In genomic region chr2:158613541-158614417, GRCm38 (mm10) we compare ENCODE assay signal across 8 mouse cellular contexts. TPM values are rescaled to one million over a fixed set of nuclear protein-coding genes. Genes with fewer than 3 reads are reported as not detected.
A peak's percentile ranks its signal among the peaks of the same experiment; 100 is the strongest.
DNase-seq lines count a peak whose midpoint lies in the region; ATAC-seq and TF ChIP-seq lines count a peak whose summit lies in the region.

No protein-coding gene starts in this region.

- WGBS in lung, postnatal 0 days: 6% methylated on average over 53 of the region's 53 CpGs
- WGBS in olfactory bulb, adult 2 months: 3% methylated on average over 53 of the region's 53 CpGs

- in situ Hi-C loops in ES-E14 (cut with MboI; ENCODE audit: low sequenced_read_pairs in 2 of 2, unreplicated experiment in 2 of 2): no loop called here

- H3K9ac ChIP-seq in ES-E14 (ENCODE audit: insufficient read depth, low read depth, low read length, poor library complexity, severe bottlenecking): no peak overlapping the region
- no peak overlapping the region for H3K9ac ChIP-seq in lung, postnatal 0 days (replicated peaks; ENCODE audit: low read depth)

- peaks cover 0 to 25% of the 10 kb centered on the region in 2 experiments; a peak in 2 of 4 replicates for H3K4me1 ChIP-seq in ES-E14 (ENCODE audit: control insufficient read depth in 2 of 2, insufficient read depth in 2 of 2, low read length in 2 of 2, poor library complexity in 1 of 2)
- peaks cover 5% of the 10 kb centered on the region; the same call in 1 of the 2 replicates for H3K4me1 ChIP-seq in lung, postnatal 0 days (ENCODE audit: insufficient read depth, low read depth, low read length)
- peaks cover 30% of the 10 kb centered on the region for H3K4me1 ChIP-seq in olfactory bulb, adult 2 months (ENCODE audit: control insufficient read depth, insufficient read depth, low read length)

- TF ChIP-seq CTCF in layer of hippocampus, adult 2 months (conservative IDR thresholded peaks at IDR 0.05): peak; percentile 74
- peak; percentile 60 for TF ChIP-seq CTCF in lung, postnatal 0 days (IDR thresholded peaks at IDR 0.05)
- TF ChIP-seq CTCF in olfactory bulb, adult 2 months (IDR thresholded peaks at IDR 0.05; ENCODE audit: insufficient read depth, low read depth, low read length): peak; percentile 52

- H3K27me3 ChIP-seq in lung, postnatal 0 days (replicated peaks; ENCODE audit: insufficient read depth, low read length): peaks cover 79% of the 10 kb centered on the region

- TF ChIP-seq POLR2A in olfactory bulb, adult 2 months (IDR thresholded peaks at IDR 0.05; ENCODE audit: insufficient read depth, low read depth, low read length): no peak

- ATAC-seq in granulocyte monocyte progenitor cell, adult 5-6 weeks (replicated peaks; ENCODE audit: poor library complexity, severe bottlenecking): peak; percentile 43
- ATAC-seq in lung, postnatal 0 days: peak; percentile 28; the same call in 1 of the 2 replicates

- H3K4me3 ChIP-seq in ES-E14 (ENCODE audit: insufficient read depth in 1 of 2, low read depth in 1 of 2, low read length in 2 of 2, poor library complexity in 1 of 2, severe bottlenecking in 1 of 2): peak overlapping the region; percentile 8 to 40; a peak in 2 of 4 replicates
- H3K4me3 ChIP-seq in layer of hippocampus, adult 2 months: no peak overlapping the region
- no peak overlapping the region for H3K4me3 ChIP-seq in lung, postnatal 0 days (ENCODE audit: low read depth, low read length)
- H3K4me3 ChIP-seq in olfactory bulb, adult 2 months (ENCODE audit: insufficient read depth, low read depth, low read length): peak overlapping the region; percentile 96

- H3K36me3 ChIP-seq in ES-E14 (ENCODE audit: control insufficient read depth, insufficient read depth, low read length, poor library complexity, severe bottlenecking): no peaks in the 10 kb centered on the region
- H3K36me3 ChIP-seq in lung, postnatal 0 days (ENCODE audit: insufficient read depth, low read length): no peaks in the 10 kb centered on the region

- no peak for TF ChIP-seq EP300 in lung, postnatal 0 days (IDR thresholded peaks at IDR 0.05)

- peak; percentile 25 for DNase-seq in 3T3-L1 (ENCODE audit: low read depth, low spot score)
- peak; percentile 88 for DNase-seq in ES-E14 (ENCODE audit: low read depth, low spot score)
- DNase-seq in cerebellum, postnatal 25 days: peak; percentile 37 to 63
- DNase-seq in layer of hippocampus, adult 2 months (ENCODE audit: low spot score in 2 of 2): peak; percentile 48 to 68
- DNase-seq in lung, postnatal 0 days (ENCODE audit: low spot score): peak; percentile 26
- peak; percentile 81 for DNase-seq in thymus, postnatal 25 days

- H3K27ac ChIP-seq in ES-E14 (ENCODE audit: insufficient read depth, low read depth, low read length, poor library complexity, severe bottlenecking): no peak overlapping the region
- H3K27ac ChIP-seq in layer of hippocampus, adult 2 months: no peak overlapping the region
- H3K27ac ChIP-seq in lung, postnatal 0 days (ENCODE audit: low read length): no peak overlapping the region
- peak overlapping the region; percentile 90 for H3K27ac ChIP-seq in olfactory bulb, adult 2 months (ENCODE audit: insufficient read depth, low read depth, low read length)

- H3K4me2 ChIP-seq in lung, postnatal 0 days (replicated peaks; ENCODE audit: low read depth, low read length): 0 out of 2 replicates have a peak overlapping the region, but pooled peaks have one; percentile 11

- no peaks in the 10 kb centered on the region for H3K9me3 ChIP-seq in ES-E14 (ENCODE audit: control insufficient read depth, insufficient read depth, low read depth, low read length)
- H3K9me3 ChIP-seq in lung, postnatal 0 days (ENCODE audit: low read length): no peaks in the 10 kb centered on the region

TF ChIP-seq in ES-E14, 5 proteins besides CTCF, POLR2A, EP300 and RAD21:
- TF ChIP-seq ZNF384 (IDR thresholded peaks at IDR 0.05; ENCODE audit: low read depth, low read length) (no peak), CHD2 (IDR thresholded peaks at IDR 0.05; ENCODE audit: low read depth, low read length) (no peak), MAFK (IDR thresholded peaks at IDR 0.05; ENCODE audit: insufficient read depth, low read depth, low read length) (no peak), HCFC1 (IDR thresholded peaks at IDR 0.05; ENCODE audit: borderline replicate concordance, insufficient read depth, low read length) (no peak), ZC3H11A (IDR thresholded peaks at IDR 0.05; ENCODE audit: borderline replicate concordance, low read depth, low read length) (no peak)

RNA-seq across cellular contexts. Expression of gene Slc32a1, which starts 3.2 kb away (rescaled TPM):
- total RNA-seq in ES-E14 (2012; rRNA removed): 0.53 and 0.71 TPM in 2 replicates
- not detected in 2 replicates for total RNA-seq in granulocyte monocyte progenitor cell, adult 5-6 weeks (2014; fragmentation: Nextera tagmentation)
- total RNA-seq in granulocyte monocyte progenitor cell, adult 5-6 weeks (2017): not detected in 2 replicates
- 10 to 100 TPM; 63.9 to 65.4 TPM for total RNA-seq in layer of hippocampus, adult 2 months (2021)
- polyA plus RNA-seq in lung, postnatal 0 days (2015; fragmentation: Nextera tagmentation; extraction: Ambion mirVana): not detected in 2 replicates
- polyA plus RNA-seq in olfactory bulb, adult 2 months (2012; ENCODE audit: insufficient read depth, insufficient read length, low replicate concordance, missing spikeins): not detected in 2 replicates

RNA-seq across cellular contexts. Expression of gene Actr5, which starts 10.9 kb away (rescaled TPM):
- total RNA-seq in ES-E14 (2012; rRNA removed): 11.5 and 19.3 TPM in 2 replicates
- total RNA-seq in granulocyte monocyte progenitor cell, adult 5-6 weeks (2014; fragmentation: Nextera tagmentation): 15.6 and 18.5 TPM in 2 replicates
- total RNA-seq in granulocyte monocyte progenitor cell, adult 5-6 weeks (2017): 15.8 and 21.6 TPM in 2 replicates
- 10 to 100 TPM; 11.3 to 12.8 TPM for total RNA-seq in layer of hippocampus, adult 2 months (2021)
- 6.4 and 6.6 TPM in 2 replicates for polyA plus RNA-seq in lung, postnatal 0 days (2015; fragmentation: Nextera tagmentation; extraction: Ambion mirVana)
- not detected in 2 replicates for polyA plus RNA-seq in olfactory bulb, adult 2 months (2012; ENCODE audit: insufficient read depth, insufficient read length, low replicate concordance, missing spikeins)

RNA-seq across cellular contexts. Expression of gene Ppp1r16b, which starts 51.4 kb away (rescaled TPM):
- 1.1 and 1.2 TPM in 2 replicates for total RNA-seq in ES-E14 (2012; rRNA removed)
- total RNA-seq in granulocyte monocyte progenitor cell, adult 5-6 weeks (2014; fragmentation: Nextera tagmentation): 0.21 TPM in 1 of 2 replicates, not detected in the other
- total RNA-seq in granulocyte monocyte progenitor cell, adult 5-6 weeks (2017): 0.31 TPM in 1 of 2 replicates, not detected in the other
- 100 to 1,000 TPM; 147 to 150 TPM for total RNA-seq in layer of hippocampus, adult 2 months (2021)
- 30.6 and 48.6 TPM in 2 replicates for polyA plus RNA-seq in lung, postnatal 0 days (2015; fragmentation: Nextera tagmentation; extraction: Ambion mirVana)
- polyA plus RNA-seq in olfactory bulb, adult 2 months (2012; ENCODE audit: insufficient read depth, insufficient read length, low replicate concordance, missing spikeins): 72.6 TPM in 1 of 2 replicates, not detected in the other

Comparison
In these comparisons a context has a peak if more than half of its experiments do, and no peak if none do; other contexts are left out.
1. DNase-seq: peak in every context shown above with its lines; median percentile 88 in ES-E14; 81 in thymus, postnatal 25 days; 58 in layer of hippocampus, adult 2 months; 50 in cerebellum, postnatal 25 days; 26 in lung, postnatal 0 days; 25 in 3T3-L1.
2. H3K4me3 ChIP-seq: peak in ES-E14 (2 of 2) and olfactory bulb, adult 2 months (single experiment); none in layer of hippocampus, adult 2 months (single experiment) and lung, postnatal 0 days (single experiment).
3. RNA of gene Slc32a1, which starts 3.2 kb away (total RNA-seq): 63.9 to 65.4 TPM in layer of hippocampus, adult 2 months; 0.53 to 0.71 TPM in ES-E14 and not detected in granulocyte monocyte progenitor cell, adult 5-6 weeks; every median in the first group is over 10 times any median in the second.
4. RNA of gene Ppp1r16b, which starts 51.4 kb away (total RNA-seq): 147 to 150 TPM in layer of hippocampus, adult 2 months; 1.1 to 1.2 TPM in ES-E14 and 0.21 to 0.31 TPM in granulocyte monocyte progenitor cell, adult 5-6 weeks; every median in the first group is over 10 times any median in the second.
5. Peak in every context shown above with its lines, with median percentiles within 50 percentile points of each other: CTCF ChIP-seq.